Mouse (Mus musculus): Measurements from ENCODE around the gene Cd44. TPM values are rescaled to one million over a fixed set of nuclear protein-coding genes. Genes with fewer than 3 reads are reported as not detected.
A peak's percentile ranks its signal among the peaks of the same experiment; 100 is the strongest.

Gene Cd44
- polyA plus RNA-seq (2016; fragmentation: Nextera tagmentation; extraction: Ambion mirVana): 8.0 and 8.2 TPM in 2 replicates

DNA sequence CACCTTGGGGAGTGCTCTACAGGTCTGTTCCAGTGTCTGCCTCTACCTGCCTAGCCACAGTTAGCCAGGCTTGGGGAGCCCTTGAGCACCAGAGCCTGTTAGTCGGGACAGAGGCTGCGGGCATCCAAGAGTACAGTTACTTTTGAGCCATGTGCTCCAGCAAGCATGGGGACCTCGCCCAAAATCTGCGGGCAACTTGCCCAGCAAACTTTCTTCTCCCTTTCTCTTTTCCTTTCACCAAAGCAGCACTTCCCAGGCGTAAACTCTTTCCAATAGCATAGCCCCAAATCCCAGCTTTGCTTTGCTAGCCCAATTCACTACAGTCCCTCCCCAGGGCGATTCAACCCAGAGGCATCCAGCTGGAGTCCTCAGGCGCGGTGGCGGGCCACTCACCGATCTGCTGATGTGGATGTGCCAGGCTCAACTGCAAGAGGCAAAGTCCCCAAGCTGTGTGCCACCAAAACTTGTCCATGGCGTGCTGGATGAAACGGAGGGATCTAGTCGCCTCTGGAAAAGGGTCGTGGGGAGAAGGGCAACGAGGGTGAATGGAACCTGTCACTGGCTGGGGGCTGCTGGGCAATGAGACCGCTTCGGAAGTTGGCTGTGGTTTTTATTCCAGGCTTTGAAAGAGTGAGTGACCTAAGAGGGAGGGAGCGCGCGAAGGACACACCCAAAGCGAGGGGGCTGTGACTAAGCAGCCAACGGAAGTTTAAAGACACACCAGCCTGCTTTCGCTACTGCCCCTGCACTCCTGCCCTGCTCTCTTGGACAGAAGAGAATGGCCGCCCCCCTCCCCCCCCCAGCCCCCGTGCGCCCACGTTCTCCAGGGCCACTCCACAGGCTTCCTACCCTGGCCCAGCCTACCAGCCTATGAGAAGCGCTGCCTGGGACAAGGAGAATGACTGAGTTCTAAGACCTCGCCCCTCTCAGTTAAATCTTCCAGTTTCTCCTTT is at the start of gene Cd44:
Cd44 (minus strand) TSS at position 791 of the 953 bp plus-strand sequence.
- peak within 1 kb of the TSS; percentile 76 for H3K4me2 ChIP-seq (replicated peaks)
- H3K9me3 ChIP-seq: no peaks in the 10 kb centered on the region
- no peaks in the 10 kb centered on the region for H3K36me3 ChIP-seq
- 0 out of 2 replicates have a peak, but pooled peaks have one; percentile 47 for ATAC-seq (ENCODE audit: insufficient number of reproducible peaks, insufficient read depth, low FRiP score, low TSS enrichment)
- 0 out of 2 replicates have a peak, but pooled peaks cover 5% of the 10 kb centered on the region for H3K4me1 ChIP-seq
- H3K9ac ChIP-seq: peak within 1 kb of the TSS; percentile 44
- H3K4me3 ChIP-seq: peak within 1 kb of the TSS; percentile 44
- no peak within 1 kb of the TSS for H3K27ac ChIP-seq
- H3K27me3 ChIP-seq: peaks cover 19% of the 10 kb centered on the region
- WGBS: 2% methylated on average over 29 of the region's 29 CpGs

DNA sequence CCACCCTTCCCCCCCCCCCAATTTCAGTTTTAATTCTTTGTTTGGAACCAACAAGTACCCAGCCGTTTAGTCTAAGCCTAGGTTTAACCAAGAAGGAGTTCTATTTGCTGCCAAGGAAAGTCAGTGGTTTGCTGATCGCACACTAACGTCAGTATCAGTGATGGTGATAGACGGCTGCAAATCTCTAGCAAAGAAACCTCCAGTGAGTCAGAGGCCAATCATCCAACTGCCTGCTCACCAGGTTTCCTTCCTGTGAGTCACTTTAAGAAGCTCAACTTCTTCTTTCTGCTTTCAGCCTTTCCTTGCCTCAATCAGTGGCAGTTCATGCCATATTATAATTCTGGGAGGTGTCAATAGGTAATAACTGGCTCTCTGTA is 47.0 kb upstream of the Cd44 start:
- 85% methylated on average over 4 of the region's 4 CpGs for WGBS
- H3K9ac ChIP-seq: no peak overlapping the region
- H3K9me3 ChIP-seq: no peaks in the 10 kb centered on the region
- H3K4me2 ChIP-seq (replicated peaks): no peak overlapping the region
- ATAC-seq (ENCODE audit: insufficient number of reproducible peaks, insufficient read depth, low FRiP score, low TSS enrichment): no peak
- H3K36me3 ChIP-seq: no peaks in the 10 kb centered on the region
- H3K27me3 ChIP-seq: no peaks in the 10 kb centered on the region
- H3K4me1 ChIP-seq: peaks cover 20% of the 10 kb centered on the region
- H3K4me3 ChIP-seq: no peak overlapping the region
- no peak overlapping the region for H3K27ac ChIP-seq

DNA sequence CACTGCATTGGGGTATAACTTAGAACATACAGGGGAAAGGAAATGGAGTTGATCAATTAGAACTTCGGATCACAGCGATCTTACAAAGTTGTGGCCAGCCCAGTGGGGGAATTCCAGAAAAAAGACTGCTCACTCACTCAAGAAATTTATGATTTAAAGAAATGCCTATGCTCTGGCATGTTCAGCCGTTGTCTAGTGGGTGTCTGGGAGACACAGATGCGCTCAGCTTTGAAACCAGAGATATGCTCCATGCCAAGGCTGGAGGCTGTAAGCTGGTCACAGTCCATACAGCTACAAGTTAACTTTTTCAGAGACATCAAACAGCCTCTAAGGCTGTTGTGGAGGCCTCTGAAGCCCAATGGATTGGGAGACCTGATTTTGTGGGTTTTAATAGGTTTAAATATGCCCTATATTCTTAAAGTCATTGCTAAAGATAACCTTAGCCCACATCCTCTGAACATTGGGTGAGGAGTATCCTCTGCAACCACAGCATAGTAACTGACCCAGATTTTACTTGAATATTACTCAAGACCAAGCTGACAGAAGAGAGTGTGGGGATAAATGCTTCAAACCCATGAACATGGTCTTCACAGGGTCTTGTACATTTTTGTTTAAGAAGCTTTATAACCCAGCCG is 46.5 kb upstream of the Cd44 start:
- Histone ChIP-seq H3K4me2 (replicated peaks) (no peak overlapping the region), H3K4me3 (no peak overlapping the region), H3K36me3 (no peaks in the 10 kb centered on the region), H3K9ac (no peak overlapping the region), H3K9me3 (no peaks in the 10 kb centered on the region), H3K27me3 (no peaks in the 10 kb centered on the region), H3K4me1 (peaks cover 23% of the 10 kb centered on the region), H3K27ac (no peak overlapping the region)
- ATAC-seq (ENCODE audit: insufficient number of reproducible peaks, insufficient read depth, low FRiP score, low TSS enrichment): no peak
- WGBS: 89% methylated on average over 5 of the region's 5 CpGs

DNA sequence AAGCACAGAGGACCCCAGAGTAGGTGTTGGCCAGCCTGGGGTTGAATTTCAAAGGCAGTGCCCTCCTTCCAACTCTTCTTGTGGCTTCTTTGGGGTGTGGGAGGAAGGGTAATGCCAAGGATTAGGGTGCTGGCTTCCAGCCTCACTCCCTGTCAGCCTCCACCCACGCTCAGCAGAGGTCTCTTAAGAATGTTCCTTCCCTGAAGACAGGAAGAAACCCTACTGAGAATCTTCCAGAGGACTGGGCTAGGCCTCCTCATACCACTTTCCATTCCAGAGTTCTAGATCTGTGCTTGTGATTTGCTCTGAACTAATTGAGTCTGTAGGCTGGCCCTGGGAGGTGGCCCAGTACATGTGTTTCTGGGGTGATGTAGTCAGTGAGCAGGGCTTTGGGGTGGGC is 43.6 kb upstream of the Cd44 start:
- no peak overlapping the region for H3K4me2 ChIP-seq (replicated peaks)
- H3K4me3 ChIP-seq: no peak overlapping the region
- H3K9ac ChIP-seq: no peak overlapping the region
- peak overlapping the region; percentile 69; the same call in 1 of the 2 replicates for H3K27ac ChIP-seq
- H3K9me3 ChIP-seq: no peaks in the 10 kb centered on the region
- no peak for ATAC-seq (ENCODE audit: insufficient number of reproducible peaks, insufficient read depth, low FRiP score, low TSS enrichment)
- no peaks in the 10 kb centered on the region for H3K27me3 ChIP-seq
- no peaks in the 10 kb centered on the region for H3K36me3 ChIP-seq
- 61% methylated on average over 1 of the region's 1 CpGs for WGBS
- H3K4me1 ChIP-seq: peaks cover 26% of the 10 kb centered on the region

DNA sequence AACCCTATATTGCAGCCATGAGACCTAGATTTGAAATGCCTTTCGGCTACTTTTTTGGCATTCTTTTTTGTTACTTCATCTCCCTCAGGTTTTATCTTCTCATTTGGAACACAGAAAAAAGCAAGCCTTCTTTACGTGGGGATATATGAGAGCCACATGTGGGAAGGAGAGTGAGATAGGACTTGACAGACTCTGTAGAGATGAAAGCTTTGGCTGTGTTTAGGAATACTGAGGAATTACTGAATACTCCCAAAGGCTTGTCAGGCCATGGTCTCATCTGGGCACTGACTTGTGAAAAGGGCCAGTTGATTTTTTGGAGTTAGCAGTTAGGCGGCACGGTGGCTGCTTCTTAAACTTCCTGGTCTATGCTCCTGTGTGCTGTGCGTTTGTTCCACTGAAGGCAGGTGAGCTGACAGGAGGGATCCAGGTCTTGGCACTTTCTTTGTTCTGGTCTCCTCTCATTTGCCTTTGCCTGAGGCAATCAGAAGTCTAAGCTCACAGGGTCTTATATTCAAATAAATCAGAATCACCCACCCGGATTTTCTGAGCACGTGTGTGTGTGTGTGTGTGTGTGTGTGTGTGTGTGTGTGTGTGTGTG is 43.0 kb upstream of the Cd44 start:
- Histone ChIP-seq H3K9ac (no peak overlapping the region), H3K9me3 (no peaks in the 10 kb centered on the region), H3K4me2 (replicated peaks) (no peak overlapping the region), H3K36me3 (no peaks in the 10 kb centered on the region), H3K27ac (peak overlapping the region; percentile 69), H3K4me3 (no peak overlapping the region), H3K4me1 (peaks cover 26% of the 10 kb centered on the region), H3K27me3 (no peaks in the 10 kb centered on the region)
- 47% methylated on average over 7 of the region's 7 CpGs for WGBS
- no peak for ATAC-seq (ENCODE audit: insufficient number of reproducible peaks, insufficient read depth, low FRiP score, low TSS enrichment)

DNA sequence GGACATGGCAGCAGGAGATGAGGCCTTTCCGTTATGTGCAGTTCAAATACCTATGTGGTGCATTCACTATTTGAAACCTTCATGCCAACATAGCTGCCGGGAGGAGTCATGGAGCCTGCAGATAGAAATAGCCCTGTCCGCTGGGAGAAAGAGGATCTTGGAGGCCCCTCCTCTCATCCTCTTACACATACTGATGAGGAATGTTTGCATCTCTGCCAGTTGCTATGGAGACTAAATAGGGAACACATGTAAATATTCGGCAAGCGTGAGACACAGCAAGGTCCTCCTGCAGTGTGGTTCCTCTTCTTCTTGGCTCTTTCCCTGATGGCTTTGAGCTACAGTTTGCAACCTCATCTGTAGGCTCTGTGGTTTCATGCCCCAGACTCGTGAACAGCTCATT is 42.5 kb upstream of the Cd44 start:
- 37% methylated on average over 6 of the region's 6 CpGs for WGBS
- Histone ChIP-seq H3K9ac (no peak overlapping the region), H3K9me3 (no peaks in the 10 kb centered on the region), H3K4me3 (no peak overlapping the region), H3K4me1 (peaks cover 26% of the 10 kb centered on the region), H3K27ac (peak overlapping the region; percentile 69), H3K4me2 (replicated peaks) (no peak overlapping the region), H3K36me3 (no peaks in the 10 kb centered on the region), H3K27me3 (no peaks in the 10 kb centered on the region)
- peak; percentile 50 for ATAC-seq (ENCODE audit: insufficient number of reproducible peaks, insufficient read depth, low FRiP score, low TSS enrichment)

DNA sequence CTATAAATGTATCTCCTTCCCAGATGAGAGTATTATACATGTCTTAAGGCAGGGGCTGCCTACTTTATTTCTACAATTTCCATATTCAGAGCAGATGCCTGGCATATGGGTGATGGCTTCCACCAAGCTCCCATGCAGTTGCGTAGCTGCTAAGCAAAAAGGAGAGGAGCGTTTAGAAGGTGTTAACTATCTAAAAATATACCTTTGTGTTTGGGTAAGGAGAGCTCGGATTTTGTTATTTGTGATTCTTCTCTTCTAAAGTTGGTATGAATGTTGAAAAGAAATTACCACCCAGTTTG is 41.3 kb upstream of the Cd44 start:
- no peak overlapping the region for H3K4me3 ChIP-seq
- no peak overlapping the region for H3K27ac ChIP-seq
- H3K9ac ChIP-seq: no peak overlapping the region
- H3K36me3 ChIP-seq: no peaks in the 10 kb centered on the region
- WGBS: 76% methylated on average over 3 of the region's 3 CpGs
- no peak overlapping the region for H3K4me2 ChIP-seq (replicated peaks)
- H3K9me3 ChIP-seq: no peaks in the 10 kb centered on the region
- no peaks in the 10 kb centered on the region for H3K27me3 ChIP-seq
- ATAC-seq (ENCODE audit: insufficient number of reproducible peaks, insufficient read depth, low FRiP score, low TSS enrichment): no peak
- peaks cover 26% of the 10 kb centered on the region for H3K4me1 ChIP-seq

DNA sequence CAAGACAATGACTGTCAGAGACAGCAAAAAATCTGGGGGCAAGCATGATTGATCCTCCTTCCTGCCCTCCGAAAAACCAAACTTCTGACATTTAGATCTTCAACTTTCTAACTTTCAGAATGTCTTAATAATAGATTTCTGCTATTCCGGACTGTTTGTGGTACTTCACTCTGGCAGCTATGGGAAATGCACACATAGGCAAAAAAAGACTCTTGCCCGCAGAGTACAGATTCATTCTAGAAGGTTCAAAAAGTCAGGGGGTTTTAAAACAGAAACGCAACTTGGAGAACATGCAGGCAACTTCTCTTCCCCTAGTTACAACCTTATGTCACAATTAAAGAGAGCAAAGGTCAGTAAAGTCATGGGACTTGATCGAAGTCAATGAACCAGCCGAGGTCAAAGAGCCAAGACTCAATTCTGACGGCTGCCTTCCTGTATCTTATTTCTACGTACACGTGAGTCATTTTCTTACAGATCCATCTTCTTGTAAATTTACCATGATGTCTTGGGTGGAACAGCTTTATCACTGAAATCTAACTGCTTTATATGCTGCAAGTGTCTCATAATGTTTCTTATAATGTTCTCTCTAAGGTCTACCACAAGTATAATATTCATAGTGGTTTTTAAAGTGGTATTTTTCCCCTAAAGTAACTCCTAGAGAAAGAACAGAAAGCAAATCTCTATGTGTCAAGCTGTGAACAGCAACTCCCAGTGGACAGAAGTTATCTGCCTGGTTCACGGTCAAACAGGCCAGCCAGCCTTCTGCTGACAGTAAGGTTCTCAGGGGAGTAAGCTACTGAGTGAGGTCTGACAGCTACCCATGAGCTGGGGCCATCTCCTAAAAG is 40.7 kb upstream of the Cd44 start:
- no peak overlapping the region for H3K4me2 ChIP-seq (replicated peaks)

DNA sequence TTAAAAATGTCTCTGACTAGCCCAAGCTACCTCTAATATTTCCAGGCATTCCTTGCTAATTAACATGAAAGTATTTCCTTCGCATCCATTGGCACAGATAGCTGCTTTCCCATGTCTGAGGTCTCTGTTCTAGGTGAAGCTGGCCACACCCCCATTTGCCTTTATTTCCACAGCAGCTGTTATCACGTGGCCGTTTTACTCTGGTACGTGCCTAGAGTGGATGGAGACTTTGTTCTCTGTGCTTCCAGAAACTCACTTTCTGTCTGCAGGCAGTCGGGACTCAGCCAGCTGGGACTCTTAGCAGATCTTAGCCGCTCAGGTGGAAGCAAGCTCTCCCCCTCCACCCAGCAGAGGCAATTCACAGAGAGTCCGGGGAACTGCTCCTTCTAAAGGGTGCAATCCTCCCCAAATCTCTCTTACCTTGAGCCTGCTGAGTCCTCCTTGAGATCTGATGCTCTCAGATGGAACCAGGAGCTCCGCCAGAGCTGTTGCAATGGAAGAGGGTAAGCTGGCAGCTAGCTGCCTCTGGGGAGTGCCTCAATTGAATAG is 39.4 kb upstream of the Cd44 start:
- Histone ChIP-seq H3K36me3 (no peaks in the 10 kb centered on the region), H3K27me3 (no peaks in the 10 kb centered on the region), H3K9ac (no peak overlapping the region), H3K4me2 (replicated peaks) (no peak overlapping the region), H3K4me3 (no peak overlapping the region), H3K9me3 (no peaks in the 10 kb centered on the region), H3K27ac (no peak overlapping the region), H3K4me1 (peaks cover 26% of the 10 kb centered on the region)
- 75% methylated on average over 8 of the region's 8 CpGs for WGBS
- ATAC-seq (ENCODE audit: insufficient number of reproducible peaks, insufficient read depth, low FRiP score, low TSS enrichment): no peak

More for the DNA sequence above, 40.7 kb upstream of the Cd44 start:
- no peaks in the 10 kb centered on the region for H3K27me3 ChIP-seq
- no peaks in the 10 kb centered on the region for H3K36me3 ChIP-seq
- peaks cover 26% of the 10 kb centered on the region for H3K4me1 ChIP-seq
- H3K27ac ChIP-seq: no peak overlapping the region
- no peaks in the 10 kb centered on the region for H3K9me3 ChIP-seq
- WGBS: 39% methylated on average over 10 of the region's 10 CpGs
- ATAC-seq (ENCODE audit: insufficient number of reproducible peaks, insufficient read depth, low FRiP score, low TSS enrichment): no peak
- no peak overlapping the region for H3K4me3 ChIP-seq
- H3K9ac ChIP-seq: no peak overlapping the region

DNA sequence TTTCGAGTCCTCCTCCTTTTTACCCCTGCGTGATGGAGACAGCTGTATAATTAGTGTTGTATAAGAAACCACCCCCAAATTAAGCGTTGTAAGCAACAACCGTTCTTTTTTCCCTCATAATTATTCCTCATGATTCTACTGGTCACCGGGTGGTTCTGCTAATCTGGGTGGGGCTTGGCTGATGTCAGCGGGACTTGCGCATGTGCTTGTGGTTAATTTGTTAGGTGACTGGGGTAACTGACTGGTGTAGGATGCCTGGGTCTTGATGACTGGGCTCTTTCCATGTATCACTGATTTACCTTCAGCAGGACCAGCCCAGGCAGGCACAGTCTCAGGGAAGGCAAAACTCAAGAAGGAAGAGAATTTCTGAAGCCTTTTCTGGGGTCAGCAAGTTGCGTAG is 38.7 kb upstream of the Cd44 start:
- WGBS: 86% methylated on average over 8 of the region's 8 CpGs
- no peak overlapping the region for H3K27ac ChIP-seq
- no peaks in the 10 kb centered on the region for H3K36me3 ChIP-seq
- no peaks in the 10 kb centered on the region for H3K27me3 ChIP-seq
- no peak overlapping the region for H3K9ac ChIP-seq
- peaks cover 23% of the 10 kb centered on the region for H3K4me1 ChIP-seq
- no peak overlapping the region for H3K4me2 ChIP-seq (replicated peaks)
- no peak for ATAC-seq (ENCODE audit: insufficient number of reproducible peaks, insufficient read depth, low FRiP score, low TSS enrichment)
- H3K4me3 ChIP-seq: no peak overlapping the region
- H3K9me3 ChIP-seq: no peaks in the 10 kb centered on the region

DNA sequence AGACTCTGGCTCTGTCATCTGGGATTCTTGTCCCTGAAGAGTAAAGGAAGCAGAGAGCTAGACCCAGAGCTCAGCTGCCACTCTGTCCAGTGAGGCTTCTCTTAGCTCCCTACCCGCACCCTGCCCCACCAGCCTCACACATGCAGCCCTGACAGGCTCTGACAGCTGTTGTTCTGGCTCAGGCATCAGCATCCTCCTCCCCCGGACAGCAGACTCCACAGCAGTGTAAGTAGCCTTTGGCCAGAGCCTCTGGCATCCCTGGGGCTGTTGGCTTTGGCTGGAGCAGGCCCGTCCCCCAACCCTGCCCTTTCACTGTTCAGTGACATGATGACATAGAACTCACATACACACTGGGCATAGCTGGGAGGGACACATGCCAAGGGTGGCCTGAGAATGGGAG is 35.4 kb upstream of the Cd44 start:
- no peak for ATAC-seq (ENCODE audit: insufficient number of reproducible peaks, insufficient read depth, low FRiP score, low TSS enrichment)

More for the DNA sequence above, 35.4 kb upstream of the Cd44 start:
- no peak overlapping the region for H3K9ac ChIP-seq
- WGBS: 37% methylated on average over 3 of the region's 3 CpGs
- no peaks in the 10 kb centered on the region for H3K4me1 ChIP-seq
- H3K4me2 ChIP-seq (replicated peaks): no peak overlapping the region
- no peaks in the 10 kb centered on the region for H3K27me3 ChIP-seq
- no peak overlapping the region for H3K27ac ChIP-seq
- H3K4me3 ChIP-seq: no peak overlapping the region
- no peaks in the 10 kb centered on the region for H3K9me3 ChIP-seq
- H3K36me3 ChIP-seq: no peaks in the 10 kb centered on the region

Data from embryonic facial prominence, embryonic 12.5 days (tissue).